Mouse (Mus musculus): ENCODE measurements around the gene Kank1.

GRCm38 (mm10) chr19:25422096-25422495 lies 185.3 kb downstream of the Kank1 start:
- no peak for TF ChIP-seq CTCF (conservative IDR thresholded peaks at IDR 0.05; ENCODE audit: low read length)
- TF ChIP-seq POU5F1 (IDR thresholded peaks at IDR 0.05; ENCODE audit: borderline replicate concordance, low read length), result no peak
